Mouse (Mus musculus) limb, embryonic 11.5 days (tissue): ENCODE results near the gene Ddx20. TPM values are rescaled to one million over a fixed set of nuclear protein-coding genes. Genes with fewer than 3 reads are reported as not detected.

Experiments
- ATAC-seq: fragments of 200-750 bp; cut with Nextera tagmentation; 2 replicates; pipeline ENCODE4 v1.8.0; 2017; ENCODE audit warnings: low read depth; ENCODE audit not compliant: insufficient number of reproducible peaks, low FRiP score, low TSS enrichment
- DNase-seq: peaks from one replicate; pipeline ENCODE4 v3.0.0-alpha.2; 2015; ENCODE audit warnings: low spot score
- H3K27ac ChIP-seq: fragments of 300-500 bp; sonication (generic); replicated peaks from 2 replicates; pipeline ENCODE4 v1.5.1; 2014; ENCODE audit warnings: low read depth, mild to moderate bottlenecking, low read length
- H3K27me3 ChIP-seq: fragments of 300-500 bp; sonication (generic); 2 replicates; pipeline ENCODE4 v1.6.1; 2014; ENCODE audit warnings: mild to moderate bottlenecking, low read length, mixed read lengths; ENCODE audit not compliant: control insufficient read depth, insufficient read depth
- H3K36me3 ChIP-seq: fragments of 300-500 bp; sonication (generic); 2 replicates; pipeline ENCODE4 v1.6.1; 2014; ENCODE audit warnings: mild to moderate bottlenecking, low read length, moderate library complexity, mixed read lengths; ENCODE audit not compliant: control insufficient read depth, insufficient read depth
- H3K4me1 ChIP-seq: fragments of 300-500 bp; sonication (generic); 2 replicates; pipeline ENCODE4 v1.6.1; 2014; ENCODE audit warnings: low read length, mixed read lengths; ENCODE audit not compliant: control insufficient read depth, insufficient read depth
- H3K4me2 ChIP-seq: fragments of 300-500 bp; sonication (generic); 2 replicates; pipeline ENCODE4 v1.6.1; 2014; ENCODE audit warnings: low read depth, mild to moderate bottlenecking, moderate library complexity; ENCODE audit not compliant: severe bottlenecking
- H3K4me3 ChIP-seq: fragments of 300-500 bp; sonication (generic); 2 replicates; pipeline ENCODE4 v1.5.1; 2014; ENCODE audit warnings: low read depth, low read length
- H3K9ac ChIP-seq: fragments of 300-500 bp; sonication (generic); 2 replicates; pipeline ENCODE4 v1.6.1; 2014; ENCODE audit warnings: mild to moderate bottlenecking, low read length
- H3K9me3 ChIP-seq: fragments of 300-500 bp; sonication (generic); 2 replicates; pipeline ENCODE4 v1.6.1; 2016; ENCODE audit warnings: low read length; ENCODE audit not compliant: control insufficient read depth
- WGBS: fragments of 180-500 bp; shearing (Covaris S2); extraction: QIAGEN DNeasy Blood & Tissue Kit; methylation state at CpG from one replicate; pipeline ENCODE4 v1.1.7; 2014; 5-methylcytosine and 5-hydroxymethylcytosine counted together
- polyA plus RNA-seq: library from polyadenylated mRNA; unstranded; fragments of >200 nt; fragmentation: Nextera tagmentation; extraction: Ambion mirVana; gene quantifications from 2 replicates; pipeline ENCODE4 v1.2.1, GENCODE M21; 2014

Gene Ddx20
- polyA plus RNA-seq, 1 experiment from 2014 or later: 48.3 TPM

DNA sequence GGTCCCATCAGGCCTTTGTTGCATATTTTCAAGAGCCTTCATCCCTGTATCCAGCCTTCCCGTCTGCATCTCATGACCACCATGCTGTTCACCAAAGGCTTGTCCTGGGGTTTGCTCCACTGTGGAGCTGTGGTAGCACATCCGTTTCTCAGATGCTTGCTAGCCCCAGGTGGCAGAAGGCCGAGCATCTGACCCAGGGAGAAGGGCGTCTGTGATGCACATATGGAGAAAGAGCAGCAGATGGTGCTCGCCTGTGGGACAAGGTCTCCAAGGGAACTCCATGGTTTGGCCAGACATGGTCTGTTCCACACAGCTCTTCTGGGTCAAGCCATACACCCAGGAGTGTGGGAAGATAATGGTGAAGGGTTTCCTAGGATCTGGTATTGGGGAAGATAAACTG lies 43.8 kb downstream of the Ddx20 start:
- no peaks in the 10 kb centered on the region for H3K9me3 ChIP-seq
- no peak for ATAC-seq

GRCm38 (mm10) chr3:105642186-105642585 lies 45.2 kb downstream of the Ddx20 start:
- DNase-seq: no peak
- Histone ChIP-seq H3K27me3 (no peaks in the 10 kb centered on the region), H3K36me3 (no peaks in the 10 kb centered on the region), H3K4me2 (no peak overlapping the region), H3K4me3 (no peak overlapping the region), H3K4me1 (no peaks in the 10 kb centered on the region), H3K27ac (no peak overlapping the region), H3K9me3 (no peaks in the 10 kb centered on the region), H3K9ac (no peak overlapping the region)
- ATAC-seq: no peak
- WGBS: 44% methylated on average over 1 of the region's 1 CpGs

More for the DNA sequence above, 43.8 kb downstream of the Ddx20 start:
- no peaks in the 10 kb centered on the region for H3K36me3 ChIP-seq
- H3K9ac ChIP-seq: no peak overlapping the region
- 83% methylated on average over 5 of the region's 5 CpGs for WGBS
- H3K4me3 ChIP-seq: no peak overlapping the region
- H3K27me3 ChIP-seq: no peaks in the 10 kb centered on the region
- H3K4me1 ChIP-seq: no peaks in the 10 kb centered on the region
- DNase-seq: no peak
- H3K27ac ChIP-seq: no peak overlapping the region
- no peak overlapping the region for H3K4me2 ChIP-seq

DNA sequence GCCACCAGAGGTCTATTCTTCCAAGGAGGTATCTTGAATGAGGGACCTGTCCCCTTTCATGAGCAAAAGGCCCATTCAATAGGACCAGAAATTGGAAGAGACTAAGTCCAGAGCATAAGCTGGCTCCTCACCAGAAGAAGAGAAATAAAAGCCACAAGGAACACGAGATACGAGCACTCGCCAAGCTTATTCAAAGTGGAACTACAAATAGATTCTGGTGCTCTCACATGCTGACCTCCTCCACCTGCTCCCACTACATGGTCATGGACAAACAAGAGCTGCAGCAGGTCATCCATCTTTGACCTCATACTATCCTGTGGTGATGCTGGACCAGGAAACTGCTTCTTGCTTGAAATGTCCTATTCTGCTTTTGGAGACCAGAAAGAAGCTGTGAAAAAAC lies 54.4 kb downstream of the Ddx20 start:
- Histone ChIP-seq H3K36me3 (no peaks in the 10 kb centered on the region), H3K4me1 (0 out of 2 replicates have a peak, but pooled peaks cover 7% of the 10 kb centered on the region), H3K4me3 (no peak overlapping the region), H3K4me2 (no peak overlapping the region), H3K27me3 (no peaks in the 10 kb centered on the region), H3K9ac (no peak overlapping the region), H3K9me3 (no peaks in the 10 kb centered on the region), H3K27ac (no peak overlapping the region)
- DNase-seq (no peak), ATAC-seq (no peak)
- 92% methylated on average over 3 of the region's 3 CpGs for WGBS

GRCm38 (mm10) chr3:105632296-105632695 lies 55.1 kb downstream of the Ddx20 start:
- ATAC-seq (no peak), DNase-seq (no peak)
- Histone ChIP-seq H3K9ac (no peak overlapping the region), H3K4me2 (no peak overlapping the region), H3K9me3 (no peaks in the 10 kb centered on the region), H3K4me1 (0 out of 2 replicates have a peak, but pooled peaks cover 7% of the 10 kb centered on the region), H3K36me3 (no peaks in the 10 kb centered on the region), H3K27me3 (no peaks in the 10 kb centered on the region), H3K4me3 (no peak overlapping the region), H3K27ac (no peak overlapping the region)
- WGBS: 58% methylated on average over 2 of the region's 2 CpGs

Other genes with a start within 250 kb of the Ddx20 start
- gene Kcnd3, start 235.2 kb downstream of the Ddx20 start, polyA plus RNA-seq: 0.07 and 0.12 TPM in 2 replicates
- gene Inka2, start 17.0 kb upstream of the Ddx20 start, polyA plus RNA-seq: 0.33 and 0.51 TPM in 2 replicates
- 72.7 and 78.5 TPM in 2 replicates for gene Rap1a, start 113.8 kb upstream of the Ddx20 start, polyA plus RNA-seq
- 0.16 TPM in 1 of 2 replicates, not detected in the other for gene Adora3, start 183.3 kb upstream of the Ddx20 start, polyA plus RNA-seq
- gene Tmigd3, start 183.3 kb upstream of the Ddx20 start, polyA plus RNA-seq: 0.25 TPM in 1 of 2 replicates, not detected in the other
- gene I830077J02Rik, start 245.1 kb upstream of the Ddx20 start, polyA plus RNA-seq: 0.60 and 0.68 TPM in 2 replicates